Mouse (Mus musculus): ENCODE measurements around the gene Hs1bp3.

GRCm38 (mm10) chr12:8310992-8311391, 2.2 kb upstream of the Hs1bp3 start:
- TF ChIP-seq CTCF (conservative IDR thresholded peaks at IDR 0.05; ENCODE audit: low read length) (no peak), NANOG (IDR thresholded peaks at IDR 0.05; ENCODE audit: borderline replicate concordance, low read length) (no peak), POU5F1 (IDR thresholded peaks at IDR 0.05; ENCODE audit: borderline replicate concordance, low read length) (no peak)
